Mouse (Mus musculus): ENCODE measurements around the gene Calb2. TPM values are rescaled to one million over a fixed set of nuclear protein-coding genes. Genes with fewer than 3 reads are reported as not detected.

Gene Calb2
- polyA plus RNA-seq (2012; rRNA removed; ENCODE audit: low replicate concordance) = 0.10 TPM in 1 of 2 replicates, not detected in the other

DNA sequence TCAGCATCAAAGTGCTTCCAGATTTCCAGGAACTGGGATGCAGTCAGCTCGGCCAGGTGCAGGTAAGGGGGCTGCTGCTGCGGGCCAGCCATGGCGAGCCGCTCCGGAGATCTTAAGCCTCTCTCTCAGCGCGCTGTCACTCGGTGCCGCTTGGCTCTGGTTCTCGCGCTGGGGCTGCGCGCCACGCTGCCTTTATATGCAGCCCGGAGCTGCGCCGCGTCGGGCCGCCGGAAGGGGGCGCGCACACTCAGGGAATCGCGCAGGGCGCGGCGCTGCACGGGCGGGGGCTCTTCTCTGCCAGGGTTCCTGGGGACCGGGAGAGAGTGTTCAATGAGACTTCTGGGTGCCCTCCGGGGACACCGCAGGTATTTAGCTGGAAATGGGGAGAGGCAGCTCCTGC lies at the start of gene Calb2:
Gene Calb2, minus strand, starts transcription at position 165 of the 400 bp plus-strand sequence.

DNA sequence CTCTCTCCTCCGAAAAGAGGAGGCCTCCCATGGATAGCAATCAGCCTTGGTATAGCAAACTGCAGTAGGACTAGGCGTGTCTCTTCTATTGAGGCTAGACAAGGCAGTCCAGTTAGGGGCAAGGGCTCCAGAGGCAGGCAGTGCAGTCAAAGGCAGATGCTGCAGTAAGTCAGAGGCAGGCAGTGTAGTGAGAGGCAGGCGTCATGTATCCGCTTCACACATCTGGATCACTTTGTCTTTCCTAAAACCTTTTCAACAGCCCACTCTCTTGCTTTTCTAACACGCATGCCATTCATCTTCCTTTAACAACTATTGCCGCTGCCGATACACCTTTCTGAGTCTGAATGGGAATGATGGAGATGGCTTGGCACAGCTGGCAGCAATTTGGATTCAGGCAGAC lies 47.4 kb upstream of the Calb2 start, which contains the start of gene Cmtr2:
Gene Cmtr2, plus strand, starts transcription at position 301 of the 400 bp plus-strand sequence.

DNA sequence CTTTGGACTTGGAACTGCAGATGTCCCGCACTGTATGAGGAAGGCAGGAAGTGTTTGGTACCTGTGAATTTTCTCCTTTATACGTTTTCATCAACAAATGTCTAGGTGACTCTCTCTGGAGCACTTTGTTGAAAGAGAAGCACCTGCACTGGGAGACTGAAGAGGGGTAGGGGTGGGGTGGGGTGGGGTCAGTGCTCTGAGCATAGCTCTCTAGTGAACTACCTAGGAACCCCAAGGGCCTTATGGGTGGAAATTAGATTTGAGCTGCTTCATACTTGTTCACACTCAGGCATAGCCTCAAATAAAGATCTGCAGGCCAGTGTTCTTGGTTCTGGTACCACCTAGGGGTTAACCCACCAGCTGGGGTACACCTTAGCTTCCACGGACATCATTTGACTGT lies 65.4 kb downstream of the Calb2 start, which contains the start of gene Gm17720:
Gene Gm17720, minus strand, starts transcription at position 101 of the 400 bp plus-strand sequence.

DNA sequence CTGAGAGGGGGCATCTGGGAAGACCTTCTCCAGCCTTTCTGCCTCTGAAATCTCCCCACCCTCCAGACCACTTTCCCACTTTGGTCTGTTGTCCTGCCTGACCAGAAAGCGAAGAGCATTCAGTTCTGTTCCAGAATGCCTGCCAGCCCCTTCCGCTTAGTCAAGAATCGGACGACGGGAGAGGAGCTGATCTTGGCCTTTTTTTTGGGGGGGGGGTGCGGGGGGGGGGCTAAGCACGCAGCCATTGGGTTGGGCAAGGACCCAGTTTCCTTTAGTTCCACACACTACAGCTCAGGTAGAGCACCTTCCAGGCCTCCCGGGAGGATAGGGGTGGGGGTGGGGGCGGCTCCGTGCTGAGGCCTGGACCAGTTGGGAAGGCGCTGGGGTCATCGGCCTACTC lies 67.1 kb downstream of the Calb2 start, which contains the start of gene Gm21964:
Gene Gm21964, plus strand, starts transcription at position 301 of the 400 bp plus-strand sequence.

Other genes starting within 250 kb of the Calb2 start
- gene Marveld3, start 206.0 kb downstream of the Calb2 start, polyA plus RNA-seq (2012; rRNA removed; ENCODE audit: low replicate concordance) = 3.3 and 4.6 TPM in 2 replicates
- 2.5 TPM in 1 of 2 replicates, not detected in the other for gene Tat, start 177.8 kb downstream of the Calb2 start, polyA plus RNA-seq (2012; rRNA removed; ENCODE audit: low replicate concordance)
- 6.0 and 14.9 TPM in 2 replicates for gene Chst4, start 128.5 kb downstream of the Calb2 start, polyA plus RNA-seq (2012; rRNA removed; ENCODE audit: low replicate concordance)
- gene Zfp612, start 88.5 kb downstream of the Calb2 start, polyA plus RNA-seq (2012; rRNA removed; ENCODE audit: low replicate concordance) = 0.93 and 1.3 TPM in 2 replicates
- gene Gm21964, start 67.0 kb downstream of the Calb2 start, polyA plus RNA-seq (2012; rRNA removed; ENCODE audit: low replicate concordance) = not detected in 2 replicates
- gene Gm17720, start 65.5 kb downstream of the Calb2 start, polyA plus RNA-seq (2012; rRNA removed; ENCODE audit: low replicate concordance) = not detected in 2 replicates
- 3.2 and 4.2 TPM in 2 replicates for gene Cmtr2, start 47.5 kb upstream of the Calb2 start, polyA plus RNA-seq (2012; rRNA removed; ENCODE audit: low replicate concordance)
- gene Hydin, start 98.8 kb upstream of the Calb2 start, polyA plus RNA-seq (2012; rRNA removed; ENCODE audit: low replicate concordance) = 0.06 and 0.10 TPM in 2 replicates